Mouse (Mus musculus): Measurements from ENCODE around the gene Cdk17. TPM values are rescaled to one million over a fixed set of nuclear protein-coding genes. Genes with fewer than 3 reads are reported as not detected.

Gene Cdk17
- polyA plus RNA-seq, 1 experiment from 2014 or later, result 49.7 TPM

DNA sequence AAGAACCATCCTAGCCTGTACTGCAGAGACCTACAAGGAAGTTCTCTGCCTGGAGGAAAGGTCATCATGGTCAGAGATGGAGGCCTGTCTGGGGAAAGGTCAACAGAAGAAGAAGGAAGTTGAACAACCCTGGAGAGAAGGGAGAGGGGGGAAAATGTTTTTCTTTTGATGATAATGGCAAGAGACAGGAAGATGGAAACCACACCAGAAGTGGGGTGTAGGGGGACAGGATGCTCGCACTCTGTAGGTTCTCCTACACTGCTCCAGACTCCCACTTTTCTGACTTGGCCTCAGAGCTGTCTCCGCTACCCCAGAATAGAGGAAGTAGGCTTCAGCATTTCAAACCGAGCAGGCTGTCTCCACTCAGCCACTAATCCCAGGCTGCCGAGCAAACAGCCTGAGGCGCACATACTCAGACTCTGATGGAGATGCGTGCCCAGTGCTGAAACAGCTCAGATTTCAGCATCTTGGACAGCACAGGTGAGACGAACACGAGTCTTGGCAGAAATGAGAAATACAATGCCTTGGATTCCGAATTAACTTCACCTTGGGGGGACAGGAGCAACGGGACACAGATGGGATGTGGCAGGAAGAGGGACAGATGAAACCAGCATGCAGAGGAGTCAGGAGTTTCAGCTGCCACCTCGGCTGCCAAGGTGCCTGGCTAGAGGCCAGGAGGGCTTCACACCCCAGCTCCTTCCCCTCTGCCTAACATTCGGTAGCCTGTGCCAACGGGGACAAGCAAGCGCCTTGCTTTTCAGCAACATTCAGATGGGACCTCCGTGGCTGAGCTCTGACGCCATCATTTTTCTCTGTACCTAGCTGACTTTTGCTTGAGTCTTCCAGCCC, 100.7 kb downstream of the Cdk17 start:
- Histone ChIP-seq H3K27me3 (no peaks in the 10 kb centered on the region), H3K4me1 (peaks cover 38% of the 10 kb centered on the region), H3K9me3 (replicated peaks) (no peaks in the 10 kb centered on the region), H3K4me3 (no peak overlapping the region), H3K4me2 (replicated peaks) (peak overlapping the region; percentile 33), H3K36me3 (0 out of 2 replicates have a peak, but pooled peaks cover 4% of the 10 kb centered on the region), H3K27ac (peak overlapping the region; percentile 41; the same call in 1 of the 2 replicates), H3K9ac (0 out of 2 replicates have a peak overlapping the region, but pooled peaks have one; percentile 13)
- peak; percentile 27; the same call in 1 of the 2 replicates for ATAC-seq (ENCODE audit: low FRiP score)
- 26% methylated on average over 16 of the region's 16 CpGs for WGBS

DNA sequence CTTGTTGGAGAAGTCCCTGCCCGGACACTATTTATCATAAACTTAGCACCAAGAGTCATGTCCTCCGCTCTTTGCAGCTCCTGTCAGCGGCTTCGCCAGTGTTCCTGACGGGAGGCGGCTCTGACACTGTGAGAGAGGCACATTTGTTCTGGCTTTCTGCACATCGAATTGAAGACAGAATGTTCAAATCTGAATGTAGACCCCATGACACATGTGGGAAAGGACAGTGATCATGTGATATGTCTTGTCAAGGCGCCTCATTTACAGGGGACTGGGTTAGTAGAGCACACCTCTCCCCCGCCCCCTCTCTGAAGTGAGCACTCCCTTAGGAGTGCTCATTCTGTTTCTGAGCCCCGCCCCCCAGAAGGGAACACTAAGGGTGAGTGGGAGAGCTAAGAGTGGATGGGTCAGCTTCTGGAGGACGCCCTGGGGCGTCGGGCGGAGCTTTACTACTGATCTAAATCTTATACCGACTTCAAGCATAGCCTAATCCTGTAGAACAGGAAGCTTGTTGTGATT, 101.4 kb downstream of the Cdk17 start:
- Histone ChIP-seq H3K4me1 (peaks cover 34% of the 10 kb centered on the region), H3K36me3 (0 out of 2 replicates have a peak, but pooled peaks cover 4% of the 10 kb centered on the region), H3K27ac (peak overlapping the region; percentile 4; the same call in 1 of the 2 replicates), H3K4me2 (replicated peaks) (peak overlapping the region; percentile 33), H3K9ac (0 out of 2 replicates have a peak overlapping the region, but pooled peaks have one; percentile 13), H3K4me3 (no peak overlapping the region), H3K9me3 (replicated peaks) (no peaks in the 10 kb centered on the region), H3K27me3 (no peaks in the 10 kb centered on the region)
- ATAC-seq (ENCODE audit: low FRiP score), result peak; percentile 61
- WGBS, result 23% methylated on average over 15 of the region's 15 CpGs

DNA sequence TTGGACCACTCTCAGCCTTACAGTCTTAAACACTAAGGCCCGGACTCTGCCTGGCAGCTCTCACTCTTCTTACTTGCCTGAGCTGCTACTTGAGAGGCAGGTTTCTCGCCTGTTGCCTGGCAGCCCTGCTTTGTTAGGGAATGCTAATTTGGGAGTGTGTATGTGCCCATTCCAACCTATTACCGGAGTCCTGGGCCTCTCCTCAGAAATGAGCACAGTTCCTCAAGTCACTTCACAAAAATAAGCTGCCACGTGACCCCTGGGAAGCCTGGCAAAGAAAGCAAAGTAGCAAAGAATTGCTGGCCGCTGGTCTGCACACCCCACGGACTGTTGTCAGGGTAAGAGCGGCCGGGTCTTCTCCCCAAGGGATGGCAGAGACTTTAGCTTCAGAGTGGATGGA, 102.8 kb downstream of the Cdk17 start:
- H3K4me2 ChIP-seq (replicated peaks), result no peak overlapping the region
- ATAC-seq (ENCODE audit: low FRiP score), result peak; percentile 43
- WGBS, result 45% methylated on average over 8 of the region's 8 CpGs

DNA sequence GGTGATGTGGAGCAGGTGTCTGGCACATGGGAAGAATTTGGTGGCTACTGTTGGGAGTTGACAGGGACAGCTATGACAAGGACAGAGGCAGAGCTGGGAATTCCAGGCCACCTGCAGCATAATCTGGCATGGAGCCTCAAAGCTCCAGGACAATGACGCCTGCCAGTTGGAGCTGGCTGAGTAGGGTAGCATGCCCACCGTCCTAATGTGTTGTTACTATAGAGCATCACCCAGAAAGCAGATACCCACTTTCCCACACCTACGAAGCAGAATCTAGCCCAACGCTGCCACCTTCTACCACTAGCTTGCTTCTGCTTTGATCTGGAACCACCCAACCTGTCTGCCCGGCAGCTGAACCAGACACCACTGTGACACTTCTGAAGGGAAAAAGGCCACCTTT, 103.3 kb downstream of the Cdk17 start:
- Histone ChIP-seq H3K9me3 (replicated peaks) (no peaks in the 10 kb centered on the region), H3K4me3 (no peak overlapping the region), H3K36me3 (0 out of 2 replicates have a peak, but pooled peaks cover 4% of the 10 kb centered on the region), H3K27me3 (no peaks in the 10 kb centered on the region), H3K9ac (no peak overlapping the region), H3K4me2 (replicated peaks) (no peak overlapping the region), H3K27ac (peak overlapping the region; percentile 25; the same call in 1 of the 2 replicates), H3K4me1 (peaks cover 32% of the 10 kb centered on the region)
- WGBS, result 86% methylated on average over 5 of the region's 5 CpGs
- ATAC-seq (ENCODE audit: low FRiP score), result peak; percentile 25; the same call in 1 of the 2 replicates

More for the DNA sequence above, 102.8 kb downstream of the Cdk17 start:
- no peak overlapping the region for H3K9ac ChIP-seq
- H3K27ac ChIP-seq, result peak overlapping the region; percentile 25; the same call in 1 of the 2 replicates
- H3K27me3 ChIP-seq, result no peaks in the 10 kb centered on the region
- no peak overlapping the region for H3K4me3 ChIP-seq
- H3K9me3 ChIP-seq (replicated peaks), result no peaks in the 10 kb centered on the region
- H3K36me3 ChIP-seq, result 0 out of 2 replicates have a peak, but pooled peaks cover 4% of the 10 kb centered on the region
- H3K4me1 ChIP-seq, result peaks cover 32% of the 10 kb centered on the region

DNA sequence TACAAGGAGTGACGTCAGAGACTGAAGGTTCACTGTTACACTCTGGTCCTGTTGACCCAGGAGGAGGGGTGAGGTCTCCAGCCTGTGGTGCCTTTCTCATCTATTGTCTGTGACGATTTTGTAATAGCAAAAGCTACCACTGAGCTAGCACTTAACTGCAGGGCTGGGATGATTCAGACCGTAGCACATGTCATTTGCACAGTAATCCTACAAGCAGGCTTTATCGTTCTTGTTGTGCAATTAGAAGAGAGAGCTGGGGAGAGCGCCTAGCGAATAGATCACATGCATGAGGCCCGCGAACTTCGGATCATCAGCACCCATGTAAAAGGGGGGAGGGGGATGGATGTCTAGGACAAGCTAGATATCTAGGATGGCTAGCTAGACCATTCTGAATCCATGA, 105.2 kb downstream of the Cdk17 start:
- 0 out of 2 replicates have a peak, but pooled peaks cover 4% of the 10 kb centered on the region for H3K36me3 ChIP-seq
- H3K27me3 ChIP-seq, result no peaks in the 10 kb centered on the region
- WGBS, result 82% methylated on average over 9 of the region's 9 CpGs
- no peak overlapping the region for H3K4me3 ChIP-seq
- no peak overlapping the region for H3K9ac ChIP-seq
- no peak overlapping the region for H3K4me2 ChIP-seq (replicated peaks)
- no peak for ATAC-seq (ENCODE audit: low FRiP score)
- H3K4me1 ChIP-seq, result peaks cover 38% of the 10 kb centered on the region
- no peaks in the 10 kb centered on the region for H3K9me3 ChIP-seq (replicated peaks)
- H3K27ac ChIP-seq, result no peak overlapping the region

DNA sequence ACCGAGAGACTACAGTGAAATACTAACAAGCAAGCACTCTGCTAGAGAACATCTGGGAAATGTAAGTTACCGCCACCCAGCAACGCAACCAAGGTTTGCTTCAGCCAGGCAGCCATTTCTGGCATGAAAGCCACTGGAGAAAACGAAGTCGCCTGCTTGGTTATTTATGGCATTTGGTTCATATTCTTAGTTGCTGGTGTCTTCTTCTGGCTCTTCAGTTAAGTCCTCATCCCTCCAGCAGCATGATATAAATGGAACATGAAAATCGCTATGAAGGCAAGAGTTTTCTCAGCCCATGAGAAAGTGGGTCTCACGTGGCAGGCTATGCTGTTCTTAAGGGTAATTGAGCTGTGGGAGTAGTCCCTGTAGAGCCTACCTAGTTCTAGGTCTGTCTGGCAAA, 105.8 kb downstream of the Cdk17 start:
- Histone ChIP-seq H3K9ac (no peak overlapping the region), H3K4me1 (peaks cover 31% of the 10 kb centered on the region), H3K9me3 (replicated peaks) (no peaks in the 10 kb centered on the region), H3K27me3 (no peaks in the 10 kb centered on the region), H3K27ac (no peak overlapping the region), H3K36me3 (0 out of 2 replicates have a peak, but pooled peaks cover 4% of the 10 kb centered on the region), H3K4me2 (replicated peaks) (no peak overlapping the region), H3K4me3 (no peak overlapping the region)
- no peak for ATAC-seq (ENCODE audit: low FRiP score)
- 94% methylated on average over 7 of the region's 7 CpGs for WGBS

DNA sequence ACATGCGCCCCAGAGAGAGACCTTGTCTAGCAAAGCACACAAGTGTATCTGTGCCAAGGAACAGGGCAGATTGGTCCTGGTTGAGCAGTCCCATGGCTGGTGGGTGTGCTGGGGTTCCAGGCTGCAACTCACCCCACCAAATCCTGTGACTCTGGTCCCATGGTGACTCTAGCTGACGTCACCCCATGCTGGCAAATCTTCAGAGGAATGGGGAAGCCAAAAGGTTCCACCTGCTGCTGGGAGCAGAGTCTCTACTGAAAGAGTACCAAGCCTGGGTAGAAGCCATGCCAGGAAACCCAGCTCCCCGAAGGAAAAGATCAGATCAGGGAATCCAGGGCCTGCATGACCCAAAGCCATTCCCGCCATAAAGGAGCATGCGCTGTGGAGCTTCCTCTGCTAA, 106.8 kb downstream of the Cdk17 start:
- no peak overlapping the region for H3K4me2 ChIP-seq (replicated peaks)
- H3K9ac ChIP-seq, result no peak overlapping the region
- peaks cover 21% of the 10 kb centered on the region for H3K4me1 ChIP-seq
- no peak overlapping the region for H3K27ac ChIP-seq
- H3K36me3 ChIP-seq, result 0 out of 2 replicates have a peak, but pooled peaks cover 4% of the 10 kb centered on the region
- WGBS, result 93% methylated on average over 5 of the region's 5 CpGs
- H3K4me3 ChIP-seq, result no peak overlapping the region
- H3K27me3 ChIP-seq, result no peaks in the 10 kb centered on the region
- no peak for ATAC-seq (ENCODE audit: low FRiP score)
- no peaks in the 10 kb centered on the region for H3K9me3 ChIP-seq (replicated peaks)

DNA sequence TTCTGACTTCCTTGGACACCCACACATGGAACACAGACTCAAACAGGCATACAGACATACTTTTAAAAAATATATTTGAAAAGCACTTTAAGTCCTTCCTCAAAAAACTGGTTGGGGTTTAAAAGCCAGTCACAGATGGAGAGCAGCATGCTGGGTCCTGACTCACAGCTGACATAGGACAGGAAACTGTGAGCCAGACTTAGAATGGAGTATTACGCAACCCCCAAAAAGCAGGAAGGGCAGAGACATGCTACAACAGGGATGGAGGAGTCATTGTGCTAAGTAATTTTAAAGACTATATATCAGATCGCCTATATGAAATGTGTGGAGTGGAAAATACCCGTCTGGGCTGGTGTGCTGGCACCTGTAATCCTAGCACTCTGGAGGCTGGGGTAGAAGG, 107.7 kb downstream of the Cdk17 start:
- Histone ChIP-seq H3K27ac (no peak overlapping the region), H3K36me3 (0 out of 2 replicates have a peak, but pooled peaks cover 4% of the 10 kb centered on the region), H3K4me3 (no peak overlapping the region), H3K4me1 (peaks cover 18% of the 10 kb centered on the region), H3K9me3 (replicated peaks) (no peaks in the 10 kb centered on the region), H3K27me3 (no peaks in the 10 kb centered on the region), H3K4me2 (replicated peaks) (no peak overlapping the region), H3K9ac (no peak overlapping the region)
- WGBS, result 93% methylated on average over 3 of the region's 3 CpGs
- no peak for ATAC-seq (ENCODE audit: low FRiP score)

DNA sequence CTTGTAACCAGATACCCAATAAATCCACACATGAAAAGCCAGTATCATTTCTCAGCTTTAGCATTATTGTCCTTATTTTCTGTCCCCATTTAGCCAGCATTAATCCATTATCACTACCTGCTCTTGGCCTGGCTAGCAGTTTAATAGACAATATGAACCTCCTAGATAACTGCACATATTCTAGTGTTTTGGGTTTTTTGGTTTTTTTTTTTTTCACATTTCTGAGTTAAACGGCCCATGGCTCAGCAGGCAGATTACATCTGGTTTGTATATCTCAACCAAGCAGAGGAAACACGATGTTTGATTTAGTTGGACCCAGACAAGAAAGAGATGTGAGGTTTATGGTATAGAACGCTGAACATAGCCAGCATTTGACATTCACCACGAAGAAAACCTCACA, 109.1 kb downstream of the Cdk17 start:
- no peak overlapping the region for H3K4me3 ChIP-seq
- H3K27ac ChIP-seq, result no peak overlapping the region
- ATAC-seq (ENCODE audit: low FRiP score), result no peak
- H3K27me3 ChIP-seq, result no peaks in the 10 kb centered on the region
- H3K9me3 ChIP-seq (replicated peaks), result no peaks in the 10 kb centered on the region
- 77% methylated on average over 4 of the region's 4 CpGs for WGBS
- no peak overlapping the region for H3K4me2 ChIP-seq (replicated peaks)
- H3K36me3 ChIP-seq, result 0 out of 2 replicates have a peak, but pooled peaks cover 4% of the 10 kb centered on the region
- no peak overlapping the region for H3K9ac ChIP-seq
- H3K4me1 ChIP-seq, result peaks cover 19% of the 10 kb centered on the region

DNA sequence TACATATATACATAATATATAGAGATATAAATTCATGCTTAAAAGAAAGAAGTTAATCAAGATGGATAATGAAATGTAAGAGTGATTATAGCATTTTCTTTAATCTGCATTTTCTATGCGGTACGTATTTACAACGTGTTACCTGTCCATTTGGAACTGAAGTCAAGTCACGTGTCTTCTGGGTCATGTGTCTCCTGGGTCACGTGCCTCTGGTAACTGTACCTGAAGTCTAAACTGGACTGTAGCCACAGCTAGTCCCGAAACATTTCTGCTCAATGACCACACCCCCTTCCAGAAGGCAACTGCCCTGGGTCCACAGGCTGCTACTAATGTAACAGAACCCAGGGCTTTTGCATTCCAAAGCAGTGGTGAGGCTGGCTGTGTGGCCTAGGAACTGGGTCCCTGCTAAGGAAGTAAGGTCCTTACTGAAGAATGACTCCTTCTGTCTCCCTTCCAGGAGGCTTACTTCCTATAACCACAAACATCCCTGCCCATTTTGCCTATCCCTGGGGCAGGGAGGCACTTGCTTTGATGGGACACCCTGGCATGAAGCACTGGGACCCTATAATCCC, 110.3 kb downstream of the Cdk17 start:
- Histone ChIP-seq H3K27me3 (no peaks in the 10 kb centered on the region), H3K4me2 (replicated peaks) (no peak overlapping the region), H3K36me3 (no peaks in the 10 kb centered on the region), H3K9me3 (replicated peaks) (no peaks in the 10 kb centered on the region), H3K4me3 (no peak overlapping the region), H3K4me1 (peaks cover 31% of the 10 kb centered on the region), H3K27ac (no peak overlapping the region), H3K9ac (no peak overlapping the region)
- no peak for ATAC-seq (ENCODE audit: low FRiP score)
- WGBS, result 90% methylated on average over 6 of the region's 6 CpGs

DNA sequence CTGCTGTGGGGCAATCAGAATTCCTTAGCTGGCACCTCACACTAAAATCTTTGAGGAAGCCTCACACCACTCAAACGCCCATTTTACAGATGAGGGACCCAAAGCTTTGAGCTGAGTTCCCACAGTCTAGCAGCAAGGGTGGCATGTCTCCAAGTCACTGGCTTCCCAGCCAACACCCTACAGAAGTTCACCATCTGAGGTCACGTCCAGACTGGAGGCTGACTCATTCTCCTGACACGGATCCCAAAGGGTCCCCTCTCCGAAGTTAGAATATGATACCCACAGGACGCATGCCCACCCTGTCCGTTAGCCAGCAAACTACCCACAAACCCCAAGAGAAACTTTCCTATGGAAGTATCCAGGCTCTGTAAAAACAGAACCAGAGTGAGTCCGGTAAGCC, 111.2 kb downstream of the Cdk17 start:
- 87% methylated on average over 7 of the region's 7 CpGs for WGBS
- no peaks in the 10 kb centered on the region for H3K27me3 ChIP-seq
- H3K4me2 ChIP-seq (replicated peaks), result no peak overlapping the region
- no peak overlapping the region for H3K4me3 ChIP-seq
- no peak for ATAC-seq (ENCODE audit: low FRiP score)
- no peak overlapping the region for H3K9ac ChIP-seq
- no peak overlapping the region for H3K27ac ChIP-seq
- peaks cover 40% of the 10 kb centered on the region for H3K4me1 ChIP-seq
- H3K36me3 ChIP-seq, result no peaks in the 10 kb centered on the region
- H3K9me3 ChIP-seq (replicated peaks), result no peaks in the 10 kb centered on the region
